Mouse (Mus musculus) cortical plate, adult 2 months (tissue): Measurements from ENCODE around the gene Pla2g7.
A peak's percentile ranks its signal among the peaks of the same experiment; 100 is the strongest.

Experiments used
- CTCF ChIP-seq: fragments of 200-500 bp; IDR thresholded peaks from 2 replicates; pipeline ENCODE4 v1.5.1; 2011; ENCODE audit warnings: mild to moderate bottlenecking, control low read depth, low read length; ENCODE audit not compliant: insufficient read depth; ENCODE audit errors: extremely low read depth
- POLR2A ChIP-seq: fragments of 200-500 bp; IDR thresholded peaks from 2 replicates; pipeline ENCODE4 v1.6.1; 2011; ENCODE audit warnings: mild to moderate bottlenecking, low read length, control low read depth; ENCODE audit not compliant: insufficient read depth; ENCODE audit errors: extremely low read depth

DNA sequence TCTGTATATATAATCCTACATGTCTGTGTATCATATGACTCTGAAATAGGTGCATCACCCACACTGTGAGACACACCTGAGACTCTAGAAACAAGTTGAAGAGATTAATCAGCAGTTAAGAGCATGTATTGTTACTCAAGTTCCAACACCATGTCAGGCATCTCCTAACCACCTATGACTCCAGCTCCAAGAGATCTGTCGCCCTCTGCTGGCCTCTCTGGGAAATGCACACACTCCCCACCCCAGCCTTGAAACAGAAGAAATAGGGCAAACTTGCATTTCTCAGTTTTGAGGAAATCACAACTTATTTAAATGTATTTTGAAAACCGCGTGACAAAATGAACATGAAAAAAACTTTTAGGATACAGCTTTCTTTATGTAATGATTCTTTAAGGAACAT is 38.8 kb downstream of the Pla2g7 start:
- TF ChIP-seq POLR2A (no peak), CTCF (peak; percentile 86)
